Mouse (Mus musculus) testis, adult 2 months (tissue): ENCODE results near the gene Efcab1.
"Not testable (repeated sequence)": the region's sequence is repeated elsewhere in the genome, so short reads cannot be mapped to it uniquely, and the experiment has no call there.

Source experiments
- CTCF ChIP-seq: fragments of 200-500 bp; IDR thresholded peaks from 2 replicates; pipeline ENCODE4 v1.5.1; 2012; ENCODE audit warnings: low read depth, mild to moderate bottlenecking, inconsistent platforms, low read length, moderate library complexity; ENCODE audit not compliant: control insufficient read depth, insufficient read depth, insufficient replicate concordance
- POLR2A ChIP-seq: fragments of 200-500 bp; IDR thresholded peaks from 2 replicates; pipeline ENCODE4 v1.6.1; 2012; ENCODE audit warnings: low read depth, mild to moderate bottlenecking, inconsistent platforms, low read length, moderate library complexity; ENCODE audit not compliant: control insufficient read depth

DNA sequence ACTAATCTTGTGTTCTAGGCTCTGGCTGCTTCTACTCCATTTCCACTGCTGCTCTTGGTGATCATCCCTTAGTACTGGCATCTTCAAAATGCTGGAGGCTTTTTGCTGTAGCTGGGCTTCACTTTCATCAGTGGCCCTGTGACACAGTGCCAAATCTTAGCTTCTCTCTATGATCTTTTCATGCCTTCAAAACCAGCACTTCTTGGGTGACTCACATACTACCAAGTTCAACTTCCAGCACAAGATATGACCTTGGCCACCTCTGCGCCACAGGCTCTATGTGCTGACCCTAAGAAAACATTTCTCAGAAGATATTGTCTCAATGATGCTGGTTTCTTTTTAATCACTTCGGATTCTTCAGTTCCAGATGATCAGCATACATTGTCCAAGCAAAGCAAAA is 41.2 kb downstream of the Efcab1 start:
- TF ChIP-seq CTCF, POLR2A: not testable (repeated sequence)
